Comparison of ENCODE assay signal across 10 mouse cellular contexts in genomic region chr1:86038191-86038951, GRCm38 (mm10). TPM values are rescaled to one million over a fixed set of nuclear protein-coding genes. Genes with fewer than 3 reads are reported as not detected.
A peak's percentile ranks its signal among the peaks of the same experiment; 100 is the strongest.
DNase-seq lines count a peak whose midpoint lies in the region; ATAC-seq lines count a peak whose summit lies in the region.
"Had no signal": no experiment of that assay in that cellular context is flagged by ENCODE, and none has a peak within 500 bp of the region (broad histone marks: within the 10 kb centered on the region; RNA-seq: fewer than 3 reads in every experiment).

No protein-coding gene starts in this region.

- H3K4me3 ChIP-seq in heart, embryonic 11.5 days (ENCODE audit: low read depth, low read length): no peak overlapping the region
- H3K4me3 ChIP-seq in heart, embryonic 10.5 days: no peak overlapping the region

- H3K36me3 ChIP-seq in heart, embryonic 11.5 days (ENCODE audit: control insufficient read depth, insufficient read depth, low read length): no peaks in the 10 kb centered on the region
- no peaks in the 10 kb centered on the region for H3K36me3 ChIP-seq in heart, embryonic 10.5 days

- 55% methylated on average over 3 of the region's 3 CpGs for WGBS in heart, embryonic 11.5 days (ENCODE audit: insufficient replicate concordance)
- 40% methylated on average over 3 of the region's 3 CpGs for WGBS in heart, embryonic 10.5 days

- no peaks in the 10 kb centered on the region for H3K4me1 ChIP-seq in heart, embryonic 11.5 days (ENCODE audit: control insufficient read depth, insufficient read depth, low read length)
- H3K4me1 ChIP-seq in heart, embryonic 10.5 days: peaks cover 6% of the 10 kb centered on the region; the same call in 1 of the 2 replicates

- no peak overlapping the region for H3K4me2 ChIP-seq in heart, embryonic 11.5 days

- peaks cover 2% of the 10 kb centered on the region; the same call in 1 of the 2 replicates for H3K27me3 ChIP-seq in heart, embryonic 11.5 days (ENCODE audit: control insufficient read depth, insufficient read depth, low read length)
- H3K27me3 ChIP-seq in heart, embryonic 10.5 days (ENCODE audit: insufficient read depth, poor library complexity, severe bottlenecking): peaks cover 5% of the 10 kb centered on the region

- ATAC-seq in heart, embryonic 11.5 days (replicated peaks; ENCODE audit: insufficient number of reproducible peaks, low FRiP score, low TSS enrichment): no peak

- H3K27ac ChIP-seq in heart, embryonic 11.5 days (ENCODE audit: low read depth, low read length): no peak overlapping the region
- H3K27ac ChIP-seq in heart, embryonic 10.5 days: 0 out of 2 replicates have a peak overlapping the region, but pooled peaks have one; percentile 11

- H3K9ac ChIP-seq in heart, embryonic 11.5 days (ENCODE audit: low read depth, low read length): no peak overlapping the region

- no peaks in the 10 kb centered on the region; the same call in 1 of the 2 replicates for H3K9me3 ChIP-seq in heart, embryonic 11.5 days (replicated peaks; ENCODE audit: control insufficient read depth, low read length)
- no peaks in the 10 kb centered on the region for H3K9me3 ChIP-seq in heart, embryonic 10.5 days

- peak; percentile 66 to 72 for DNase-seq in heart, adult 18-20 months
- DNase-seq in brain, adult 2 months (ENCODE audit: low read depth, low spot score): peak; percentile 64
- no peak for DNase-seq in heart, embryonic 10.5 days (ENCODE audit: low spot score)
- DNase-seq in lung, postnatal 14 days: peak; percentile 31
- DNase-seq in spleen, postnatal 14 days (ENCODE audit: low spot score in 2 of 2): no peak
- no peak for DNase-seq in layer of hippocampus, postnatal 25 days (ENCODE audit: extremely low spot score in 1 of 2, low spot score in 1 of 2)
- DNase-seq in thymus, postnatal 14 days: no peak

RNA-seq across cellular contexts. Expression of gene 2810459M11Rik, which starts 7.3 kb away (rescaled TPM):
- total RNA-seq in heart, adult 18-20 months (2021): not detected
- 0.35 and 0.74 TPM in 2 replicates for polyA plus RNA-seq in heart, embryonic 11.5 days (2014; fragmentation: Nextera tagmentation; extraction: Ambion mirVana)
- 1.1 and 4.7 TPM in 2 replicates for polyA plus RNA-seq in heart, embryonic 10.5 days (2016; fragmentation: Nextera tagmentation; extraction: Ambion mirVana)
- total RNA-seq in layer of hippocampus, postnatal 25 days (2021): 10 to 100 TPM; 10.2 to 14.4 TPM
- total RNA-seq: CH12.LX had no signal

RNA-seq across cellular contexts. Expression of gene Spata3, which starts 21.8 kb away (rescaled TPM):
- total RNA-seq in heart, adult 18-20 months (2021): not detected
- not detected in 2 replicates for polyA plus RNA-seq in heart, embryonic 11.5 days (2014; fragmentation: Nextera tagmentation; extraction: Ambion mirVana)
- not detected in 2 replicates for polyA plus RNA-seq in heart, embryonic 10.5 days (2016; fragmentation: Nextera tagmentation; extraction: Ambion mirVana)
- 1 to 10 TPM; 1.0 to 1.2 TPM for total RNA-seq in layer of hippocampus, postnatal 25 days (2021)
- total RNA-seq: CH12.LX had no signal
- polyA plus RNA-seq: limb, embryonic 14.5 days had no signal

RNA-seq across cellular contexts. Expression of gene Psmd1, which starts 25.8 kb away (rescaled TPM):
- 100 to 1,000 TPM; 102 to 109 TPM for total RNA-seq in heart, adult 18-20 months (2021)
- 158 and 176 TPM in 2 replicates for polyA plus RNA-seq in heart, embryonic 11.5 days (2014; fragmentation: Nextera tagmentation; extraction: Ambion mirVana)
- 191 and 198 TPM in 2 replicates for polyA plus RNA-seq in heart, embryonic 10.5 days (2016; fragmentation: Nextera tagmentation; extraction: Ambion mirVana)
- 100 to 1,000 TPM in 1 of 2 experiments, 10 to 100 TPM in 1; 97.9 to 109 TPM for total RNA-seq in layer of hippocampus, postnatal 25 days (2021)

Comparison
In these comparisons a context has a peak if more than half of its experiments do, and no peak if none do; other contexts are left out.
1. DNase-seq: peak in heart, adult 18-20 months (2 of 2), brain, adult 2 months (single experiment) and lung, postnatal 14 days (single experiment); none in heart, embryonic 10.5 days (single experiment), spleen, postnatal 14 days (0 of 2), layer of hippocampus, postnatal 25 days (0 of 2) and thymus, postnatal 14 days (single experiment).
2. RNA of gene 2810459M11Rik, which starts 7.3 kb away (total RNA-seq): 10.2 to 14.4 TPM in layer of hippocampus, postnatal 25 days; not detected in heart, adult 18-20 months; every median in the first group is over 10 times any median in the second.